Mouse (Mus musculus): Measurements from ENCODE around the gene Tspear. TPM values are rescaled to one million over a fixed set of nuclear protein-coding genes. Genes with fewer than 3 reads are reported as not detected.
"Not testable (repeated sequence)": the region's sequence is repeated elsewhere in the genome, so short reads cannot be mapped to it uniquely, and the experiment has no call there.

The Tspear gene
- polyA plus RNA-seq, 1 experiment from 2014 or later = 0.07 TPM

GRCm38 (mm10) chr10:77797677-77798076 is 111.3 kb downstream of the Tspear start:
- H3K9ac ChIP-seq = no peak overlapping the region
- no peaks in the 10 kb centered on the region for H3K36me3 ChIP-seq
- no peak overlapping the region for H3K4me2 ChIP-seq
- H3K27ac ChIP-seq (replicated peaks) = peak overlapping the region; percentile 30; the same call in 1 of the 2 replicates
- peaks cover 19% of the 10 kb centered on the region for H3K4me1 ChIP-seq
- WGBS = 5% methylated on average over 3 of the region's 3 CpGs
- no peaks in the 10 kb centered on the region for H3K9me3 ChIP-seq
- H3K27me3 ChIP-seq (replicated peaks) = no peaks in the 10 kb centered on the region
- H3K4me3 ChIP-seq = no peak overlapping the region
- ATAC-seq (ENCODE audit: extremely low read depth, insufficient number of reproducible peaks, low FRiP score, low TSS enrichment) = no peak

GRCm38 (mm10) chr10:77798164-77798920 is 112.0 kb downstream of the Tspear start:
- not testable (repeated sequence) for H3K9me3 ChIP-seq; H3K4me2 ChIP-seq; H3K27me3 ChIP-seq (replicated peaks); ATAC-seq (ENCODE audit: extremely low read depth, insufficient number of reproducible peaks, low FRiP score, low TSS enrichment); H3K36me3 ChIP-seq; H3K4me3 ChIP-seq; H3K9ac ChIP-seq
- Histone ChIP-seq H3K4me1 (peaks cover 19% of the 10 kb centered on the region), H3K27ac (replicated peaks) (peak overlapping the region; percentile 30; the same call in 1 of the 2 replicates)
- WGBS = 27% methylated on average over 3 of the region's 3 CpGs

GRCm38 (mm10) chr10:77798921-77799508 is 112.6 kb downstream of the Tspear start, which contains the start of gene Gm19668:
Gm19668 (minus strand) TSS chr10:77799133.
- 53% methylated on average over 8 of the region's 8 CpGs for WGBS
- H3K9me3 ChIP-seq = no peaks in the 10 kb centered on the region

GRCm38 (mm10) chr10:77804095-77804494 is 117.7 kb downstream of the Tspear start:
- no peak overlapping the region for H3K4me2 ChIP-seq
- H3K4me1 ChIP-seq = peaks cover 4% of the 10 kb centered on the region
- WGBS = 62% methylated on average over 3 of the region's 3 CpGs
- ATAC-seq (ENCODE audit: extremely low read depth, insufficient number of reproducible peaks, low FRiP score, low TSS enrichment) = no peak
- no peak overlapping the region for H3K9ac ChIP-seq
- no peaks in the 10 kb centered on the region for H3K36me3 ChIP-seq
- no peaks in the 10 kb centered on the region for H3K9me3 ChIP-seq
- no peaks in the 10 kb centered on the region for H3K27me3 ChIP-seq (replicated peaks)
- no peak overlapping the region for H3K4me3 ChIP-seq
- H3K27ac ChIP-seq (replicated peaks) = no peak overlapping the region

More at GRCm38 (mm10) chr10:77798921-77799508, 112.6 kb downstream of the Tspear start, which contains the start of gene Gm19668:
- peak within 1 kb of the TSS; percentile 30; the same call in 1 of the 2 replicates for H3K27ac ChIP-seq (replicated peaks)
- H3K27me3 ChIP-seq (replicated peaks) = no peaks in the 10 kb centered on the region
- peaks cover 19% of the 10 kb centered on the region for H3K4me1 ChIP-seq
- H3K4me2 ChIP-seq = no peak within 1 kb of the TSS
- H3K4me3 ChIP-seq = no peak within 1 kb of the TSS
- no peaks in the 10 kb centered on the region for H3K36me3 ChIP-seq
- no peak for ATAC-seq (ENCODE audit: extremely low read depth, insufficient number of reproducible peaks, low FRiP score, low TSS enrichment)
- no peak within 1 kb of the TSS for H3K9ac ChIP-seq

GRCm38 (mm10) chr10:77811743-77812142 is 125.4 kb downstream of the Tspear start, which contains the start of gene Gm9507:
Gm9507 (minus strand) TSS chr10:77811843.
- Histone ChIP-seq H3K9ac (no peak within 1 kb of the TSS), H3K4me2 (no peak within 1 kb of the TSS), H3K27ac (replicated peaks) (no peak within 1 kb of the TSS), H3K36me3 (no peaks in the 10 kb centered on the region), H3K4me1 (no peaks in the 10 kb centered on the region), H3K27me3 (replicated peaks) (peaks cover 11% of the 10 kb centered on the region; the same call in 1 of the 2 replicates), H3K4me3 (no peak within 1 kb of the TSS), H3K9me3 (peaks cover 3% of the 10 kb centered on the region; the same call in 1 of the 2 replicates)
- 58% methylated on average over 5 of the region's 5 CpGs for WGBS
- no peak for ATAC-seq (ENCODE audit: extremely low read depth, insufficient number of reproducible peaks, low FRiP score, low TSS enrichment)

GRCm38 (mm10) chr10:77814382-77814781 is 128.0 kb downstream of the Tspear start, which contains the start of gene Gm2696:
Gm2696 (plus strand) TSS chr10:77814682.
- H3K9me3 ChIP-seq = peaks cover 3% of the 10 kb centered on the region; the same call in 1 of the 2 replicates
- no peak within 1 kb of the TSS for H3K9ac ChIP-seq
- ATAC-seq (ENCODE audit: extremely low read depth, insufficient number of reproducible peaks, low FRiP score, low TSS enrichment) = no peak
- no peak within 1 kb of the TSS for H3K4me2 ChIP-seq
- no peaks in the 10 kb centered on the region for H3K4me1 ChIP-seq
- no peak within 1 kb of the TSS for H3K27ac ChIP-seq (replicated peaks)
- no peaks in the 10 kb centered on the region for H3K36me3 ChIP-seq
- WGBS = 37% methylated on average over 4 of the region's 4 CpGs
- H3K4me3 ChIP-seq = no peak within 1 kb of the TSS
- peaks cover 11% of the 10 kb centered on the region; the same call in 1 of the 2 replicates for H3K27me3 ChIP-seq (replicated peaks)

- Histone ChIP-seq H3K36me3 (no peaks in the 10 kb centered on the region), H3K4me1 (no peaks in the 10 kb centered on the region), H3K27ac (replicated peaks) (no peak overlapping the region), H3K9me3 (no peaks in the 10 kb centered on the region), H3K9ac (no peak overlapping the region), H3K4me3 (no peak overlapping the region), H3K4me2 (no peak overlapping the region), H3K27me3 (replicated peaks) (peaks cover 11% of the 10 kb centered on the region; the same call in 1 of the 2 replicates)
- ATAC-seq (ENCODE audit: extremely low read depth, insufficient number of reproducible peaks, low FRiP score, low TSS enrichment) = no peak
- WGBS = 21% methylated on average over 5 of the region's 5 CpGs
These were observed 129.1 kb downstream of the Tspear start for GRCm38 (mm10) chr10:77815514-77815913.

- 91% methylated on average over 4 of the region's 4 CpGs for WGBS
- H3K4me1 ChIP-seq = no peaks in the 10 kb centered on the region
- ATAC-seq (ENCODE audit: extremely low read depth, insufficient number of reproducible peaks, low FRiP score, low TSS enrichment) = peak; percentile 10; the same call in 1 of the 2 replicates
- H3K9me3 ChIP-seq = no peaks in the 10 kb centered on the region
- no peak overlapping the region for H3K9ac ChIP-seq
- no peaks in the 10 kb centered on the region for H3K36me3 ChIP-seq
- H3K27me3 ChIP-seq (replicated peaks) = peaks cover 8% of the 10 kb centered on the region; the same call in 1 of the 2 replicates
- no peak overlapping the region for H3K4me3 ChIP-seq
- H3K27ac ChIP-seq (replicated peaks) = no peak overlapping the region
- no peak overlapping the region for H3K4me2 ChIP-seq
These were observed 132.2 kb downstream of the Tspear start for GRCm38 (mm10) chr10:77818523-77818922.

- no peaks in the 10 kb centered on the region for H3K36me3 ChIP-seq
- no peak overlapping the region for H3K4me2 ChIP-seq
- H3K4me1 ChIP-seq = no peaks in the 10 kb centered on the region
- no peak overlapping the region for H3K9ac ChIP-seq
- no peak overlapping the region for H3K27ac ChIP-seq (replicated peaks)
- ATAC-seq (ENCODE audit: extremely low read depth, insufficient number of reproducible peaks, low FRiP score, low TSS enrichment) = no peak
- WGBS = 35% methylated on average over 4 of the region's 4 CpGs
- H3K4me3 ChIP-seq = no peak overlapping the region
- H3K9me3 ChIP-seq = peaks cover 4% of the 10 kb centered on the region; the same call in 1 of the 2 replicates
- peaks cover 4% of the 10 kb centered on the region; the same call in 1 of the 2 replicates for H3K27me3 ChIP-seq (replicated peaks)
These were observed 132.8 kb downstream of the Tspear start for GRCm38 (mm10) chr10:77819203-77819602.

GRCm38 (mm10) chr10:77826951-77827350 is 140.6 kb downstream of the Tspear start, which contains the start of gene Krtap10-4:
Krtap10-4 (minus strand) TSS chr10:77827095.
- ATAC-seq (ENCODE audit: extremely low read depth, insufficient number of reproducible peaks, low FRiP score, low TSS enrichment) = no peak
- Histone ChIP-seq H3K27ac (replicated peaks) (no peak within 1 kb of the TSS), H3K4me2 (no peak within 1 kb of the TSS), H3K36me3 (no peaks in the 10 kb centered on the region), H3K9ac (no peak within 1 kb of the TSS), H3K27me3 (replicated peaks) (no peaks in the 10 kb centered on the region), H3K4me1 (no peaks in the 10 kb centered on the region), H3K9me3 (peaks cover 4% of the 10 kb centered on the region; the same call in 1 of the 2 replicates), H3K4me3 (no peak within 1 kb of the TSS)
- WGBS = 52% methylated on average over 6 of the region's 6 CpGs

GRCm38 (mm10) chr10:77835647-77836046 is 149.3 kb downstream of the Tspear start, which contains the start of gene Krtap10-10:
Krtap10-10 (plus strand) TSS chr10:77835947.
- no peak within 1 kb of the TSS for H3K4me3 ChIP-seq
- no peaks in the 10 kb centered on the region for H3K9me3 ChIP-seq
- ATAC-seq (ENCODE audit: extremely low read depth, insufficient number of reproducible peaks, low FRiP score, low TSS enrichment) = no peak
- no peaks in the 10 kb centered on the region for H3K4me1 ChIP-seq
- no peak within 1 kb of the TSS for H3K4me2 ChIP-seq
- 62% methylated on average over 9 of the region's 9 CpGs for WGBS
- no peak within 1 kb of the TSS for H3K9ac ChIP-seq
- H3K27me3 ChIP-seq (replicated peaks) = 0 out of 2 replicates have a peak, but pooled peaks cover 5% of the 10 kb centered on the region
- no peak within 1 kb of the TSS for H3K27ac ChIP-seq (replicated peaks)
- no peaks in the 10 kb centered on the region for H3K36me3 ChIP-seq
